Mouse (Mus musculus) ZHBTc4 (cell line): ENCODE data around the gene Inafm1.
A peak's percentile ranks its signal among the peaks of the same experiment; 100 is the strongest.
"Not testable (repeated sequence)": the region's sequence is repeated elsewhere in the genome, so short reads cannot be mapped to it uniquely, and the experiment has no call there.

Experiments used
- DNase-seq: peaks from one replicate; pipeline ENCODE4 v3.0.0-alpha.2; 2011; ENCODE audit warnings: low read depth, low spot score

Gene Inafm1

GRCm38 (mm10) chr7:16273081-16273765 is at the start of gene Inafm1:
Inafm1 (minus strand) TSS chr7:16273617.
- DNase-seq: peak; percentile 95

- no peak for DNase-seq
Measured at GRCm38 (mm10) chr7:16320479-16320878, 47.1 kb upstream of the Inafm1 start.

DNA sequence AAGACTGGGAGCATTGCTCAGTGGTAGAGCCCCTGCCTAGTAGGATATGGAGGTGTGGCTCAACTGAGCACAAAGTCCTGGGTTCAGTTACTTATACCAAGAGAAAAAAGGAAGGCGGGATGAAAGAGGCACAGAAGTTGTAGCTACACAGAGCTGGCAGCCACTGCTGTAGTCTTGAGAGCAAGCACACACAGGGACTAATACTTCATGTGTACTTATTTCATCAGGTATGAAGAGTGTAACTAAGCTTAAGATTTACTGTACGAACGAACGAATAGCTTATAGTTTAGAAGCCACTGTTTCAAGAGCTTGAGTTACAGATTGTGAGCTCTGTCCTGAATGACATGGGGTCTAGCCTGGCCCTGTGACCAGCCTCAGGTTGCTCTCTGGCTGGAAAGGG is 45.8 kb upstream of the Inafm1 start:
- no peak for DNase-seq

GRCm38 (mm10) chr7:16317094-16317493 is 43.7 kb upstream of the Inafm1 start:
- DNase-seq: no peak

DNA sequence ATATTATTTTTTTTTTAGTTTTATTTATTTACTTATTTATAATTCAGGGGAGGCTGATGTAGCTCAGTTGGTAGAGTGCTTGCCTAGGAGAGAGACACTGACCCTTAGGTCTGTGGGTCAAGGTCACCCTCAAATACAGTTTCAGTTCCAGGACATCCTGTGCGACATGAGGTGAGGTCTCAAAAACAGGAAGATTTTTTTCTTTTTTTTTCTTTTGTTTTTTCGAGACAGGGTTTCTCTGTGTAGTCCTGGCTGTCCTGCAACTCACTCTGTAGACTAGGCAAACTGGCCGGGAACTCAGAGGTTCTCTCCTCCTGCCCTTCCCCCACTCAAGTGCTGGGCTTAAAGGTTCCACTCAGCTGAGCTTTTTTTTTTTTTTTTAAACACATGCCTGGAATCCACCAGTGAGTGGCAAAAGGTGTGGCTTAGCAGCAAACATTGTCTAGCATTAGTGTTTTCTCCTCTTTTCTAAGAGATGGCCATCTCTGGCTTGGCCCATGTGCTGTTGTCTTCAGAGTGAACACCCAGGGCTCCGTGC is 41.9 kb upstream of the Inafm1 start:
- no peak for DNase-seq

DNA sequence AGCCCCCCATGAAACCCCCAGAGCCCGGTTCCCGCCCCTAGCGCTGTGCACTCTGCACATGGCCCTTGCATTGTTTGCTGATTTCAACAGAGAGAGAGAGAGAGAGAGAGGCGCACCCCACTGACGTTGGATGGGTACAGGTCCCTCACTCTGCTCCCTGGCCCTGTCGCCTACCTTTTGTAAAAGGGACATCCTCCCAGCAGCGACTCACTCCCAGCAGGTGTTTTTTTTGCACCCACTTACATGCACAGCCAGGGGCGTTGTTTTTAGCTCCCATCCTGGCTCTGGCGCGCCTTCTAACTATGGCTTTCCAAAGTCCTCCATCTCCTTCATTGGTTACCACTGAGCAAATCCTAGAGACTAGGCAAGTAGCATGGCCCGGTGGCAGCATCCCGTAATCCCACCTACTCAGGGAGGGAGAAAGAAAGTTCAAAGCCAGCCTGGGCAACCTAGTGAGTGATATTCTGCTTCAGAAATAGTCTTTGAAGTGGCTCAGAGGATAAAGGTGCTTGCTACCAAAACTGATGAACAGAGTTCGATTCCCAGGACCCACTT is 40.9 kb upstream of the Inafm1 start:
- no peak for DNase-seq

DNA sequence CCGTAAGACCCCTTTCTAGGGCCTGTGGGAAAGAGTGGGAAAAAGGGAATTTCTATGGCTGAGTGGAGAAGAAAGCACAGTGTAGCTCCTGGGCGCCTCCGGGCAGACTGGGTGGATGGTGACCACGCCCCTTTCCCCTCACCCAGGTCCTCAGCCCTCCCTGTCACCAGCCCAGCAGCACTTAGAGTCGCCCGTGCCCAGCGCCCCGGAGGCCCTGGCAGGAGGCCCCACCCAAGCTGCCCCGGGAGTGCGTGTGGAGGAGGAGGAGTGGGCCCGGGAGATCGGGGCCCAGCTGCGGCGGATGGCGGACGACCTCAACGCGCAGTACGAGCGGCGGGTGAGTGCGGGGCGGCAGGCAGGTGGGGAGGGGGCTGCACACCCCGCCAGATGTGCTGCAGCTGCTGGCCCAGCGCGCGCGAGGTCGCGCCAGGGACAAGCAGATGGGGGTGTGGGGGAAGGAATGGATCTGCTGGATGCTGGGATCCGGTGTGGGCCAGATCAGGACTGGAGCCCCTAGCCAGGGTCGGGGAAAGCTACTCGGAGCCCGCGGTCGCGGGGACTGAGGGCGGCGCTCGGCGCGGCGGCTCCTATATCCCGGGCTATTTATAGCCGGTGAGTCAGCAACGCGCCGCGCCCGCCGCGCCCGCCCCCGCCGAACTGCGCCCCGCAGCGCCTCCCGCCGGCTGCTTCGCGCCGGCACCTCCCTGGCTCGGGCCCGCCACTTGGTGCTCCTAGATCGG is 40.2 kb upstream of the Inafm1 start:
- peak; percentile 88 for DNase-seq

- DNase-seq: peak; percentile 56
Measured at GRCm38 (mm10) chr7:16312672-16313311, 39.4 kb upstream of the Inafm1 start.

- peak; percentile 35 for DNase-seq
Measured at GRCm38 (mm10) chr7:16312011-16312671, 38.7 kb upstream of the Inafm1 start.

DNA sequence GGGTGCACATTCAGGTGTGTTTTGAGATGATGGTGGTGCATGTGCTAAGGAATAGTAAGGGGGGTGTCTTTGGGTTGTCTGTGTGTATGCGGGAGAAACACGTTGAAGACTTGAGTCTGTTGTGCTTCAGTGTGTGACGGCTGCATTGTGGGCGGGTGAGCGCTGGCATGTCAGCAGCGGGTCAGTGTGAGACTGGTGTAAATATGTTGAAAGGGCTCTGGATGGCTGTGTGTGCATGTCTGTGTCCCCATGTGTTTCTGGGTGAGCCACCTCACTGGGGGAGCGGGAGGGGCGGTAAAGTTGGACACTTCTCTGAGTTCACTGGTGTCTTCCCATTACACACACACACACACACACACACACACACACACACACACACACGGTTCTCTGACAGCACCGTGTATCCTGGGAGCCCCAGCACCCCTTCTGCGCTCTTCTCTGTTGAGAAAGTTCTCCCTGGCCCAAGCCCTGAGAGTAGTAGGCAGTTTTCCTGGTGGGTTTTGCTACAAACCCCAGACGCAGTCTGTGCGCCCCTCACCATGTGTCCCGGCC is 38.1 kb upstream of the Inafm1 start:
- no peak for DNase-seq

- peak; percentile 46 for DNase-seq
Measured at GRCm38 (mm10) chr7:16310521-16311452, 37.4 kb upstream of the Inafm1 start.

GRCm38 (mm10) chr7:16310020-16310520 is 36.7 kb upstream of the Inafm1 start:
- peak; percentile 92 for DNase-seq

- peak; percentile 94 for DNase-seq
Measured at GRCm38 (mm10) chr7:16309318-16310019, 36.1 kb upstream of the Inafm1 start.

DNA sequence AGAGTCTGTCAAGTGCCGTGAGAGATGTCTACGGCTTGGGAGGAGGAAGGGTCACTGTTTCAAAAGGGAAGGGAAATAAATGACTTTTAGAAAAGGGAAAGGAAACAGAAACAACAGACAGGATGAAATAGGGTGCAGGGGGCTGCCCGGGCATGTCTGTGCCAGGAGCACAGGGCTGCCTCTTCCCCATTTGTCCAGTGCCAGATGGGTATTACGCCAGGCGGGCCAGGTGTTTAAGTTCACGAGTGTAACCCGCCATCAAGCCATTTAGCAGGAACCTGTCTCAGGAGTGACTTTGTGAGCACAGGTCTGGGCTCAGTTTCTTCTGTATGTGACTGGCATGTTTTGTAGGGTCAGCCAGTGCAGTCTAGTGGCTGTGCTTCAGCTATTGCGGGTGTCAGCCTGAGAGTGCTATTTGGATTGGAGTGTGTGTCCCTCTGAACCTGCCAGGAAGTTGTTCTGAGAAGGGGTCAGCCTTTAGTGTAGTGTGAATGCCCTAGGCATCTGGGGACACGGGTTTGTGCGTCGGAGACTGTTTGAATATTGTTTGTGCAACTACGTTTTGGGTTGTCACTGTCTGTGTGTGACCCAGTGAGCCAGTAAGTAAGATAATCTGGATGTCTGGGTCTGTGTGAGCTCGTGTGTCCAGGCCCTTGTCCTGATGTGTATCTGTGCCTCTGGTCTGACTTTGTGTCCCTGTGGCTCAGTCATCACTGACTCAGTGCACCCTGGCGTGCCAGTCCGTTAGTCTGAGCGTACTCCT is 35.3 kb upstream of the Inafm1 start:
- DNase-seq: peak; percentile 71

- not testable (repeated sequence) for DNase-seq
Measured at GRCm38 (mm10) chr7:16308093-16308492, 34.7 kb upstream of the Inafm1 start, which contains the start of gene Bbc3. Bbc3 (plus strand) TSS chr7:16308393.

- DNase-seq: not testable (repeated sequence)
Measured at GRCm38 (mm10) chr7:16307141-16307540, 33.7 kb upstream of the Inafm1 start.

GRCm38 (mm10) chr7:16299419-16300035 is 26.1 kb upstream of the Inafm1 start:
- peak; percentile 64 for DNase-seq

- DNase-seq: no peak
Measured at GRCm38 (mm10) chr7:16298927-16299326, 25.5 kb upstream of the Inafm1 start.
